Mouse (Mus musculus) inflammation-experienced regulatory T-cells, adult 16 weeks (primary cell): ENCODE measurements around the gene Ifitm7. TPM values are rescaled to one million over a fixed set of nuclear protein-coding genes. Genes with fewer than 3 reads are reported as not detected.

Experiments used
- polyA plus RNA-seq: library from polyadenylated mRNA; unstranded; fragments of 100-300 nt; shearing (Covaris generic); gene quantifications from one replicate; pipeline ENCODE4 v1.2.1, GENCODE M21; 2017

Ifitm7 gene
- polyA plus RNA-seq, result not detected

GRCm38 (mm10) chr16:13986574-13987478 is at the start of gene Ifitm7, which contains the start of gene 2900011O08Rik:
TSS of gene Ifitm7 (minus strand) at chr16:13986888.
TSS of gene 2900011O08Rik (plus strand) at chr16:13986604.

Other genes with a start within 250 kb of the Ifitm7 start
- 49.3 TPM for gene Rrn3, start 206.2 kb downstream of the Ifitm7 start, polyA plus RNA-seq
- 177 TPM for gene Ntan1, start 168.0 kb downstream of the Ifitm7 start, polyA plus RNA-seq
- 55.9 TPM for gene Pdxdc1, start 83.8 kb downstream of the Ifitm7 start, polyA plus RNA-seq
- gene Mpv17l, start 83.7 kb downstream of the Ifitm7 start, polyA plus RNA-seq, result 0.43 TPM
- not detected for gene 2900011O08Rik, start 284 bp downstream of the Ifitm7 start, polyA plus RNA-seq
- gene Nde1, start 176.4 kb upstream of the Ifitm7 start, polyA plus RNA-seq, result 122 TPM
- gene Marf1, start 176.5 kb upstream of the Ifitm7 start, polyA plus RNA-seq, result 6.4 TPM